Mouse (Mus musculus): Measurements from ENCODE around the gene Ndufa11. TPM values are rescaled to one million over a fixed set of nuclear protein-coding genes. Genes with fewer than 3 reads are reported as not detected.

Ndufa11 gene
- polyA plus RNA-seq, 1 experiment from 2014 or later, result 282 TPM

- H3K4me3 ChIP-seq, result no peak overlapping the region
- peaks cover 19% of the 10 kb centered on the region for H3K27me3 ChIP-seq (replicated peaks)
- H3K27ac ChIP-seq, result no peak overlapping the region
- no peak overlapping the region for H3K9ac ChIP-seq
- no peak for ATAC-seq
- peaks cover 47% of the 10 kb centered on the region for H3K36me3 ChIP-seq
- H3K4me2 ChIP-seq, result no peak overlapping the region
- peaks cover 31% of the 10 kb centered on the region for H3K4me1 ChIP-seq
- no peaks in the 10 kb centered on the region for H3K9me3 ChIP-seq (replicated peaks)
- WGBS (ENCODE audit: insufficient replicate concordance), result 79% methylated on average over 11 of the region's 11 CpGs
Measured at GRCm38 (mm10) chr17:56723419-56724161, 6.0 kb downstream of the Ndufa11 start.

- no peaks in the 10 kb centered on the region for H3K9me3 ChIP-seq (replicated peaks)
- WGBS (ENCODE audit: insufficient replicate concordance), result 25% methylated on average over 7 of the region's 7 CpGs
- H3K27ac ChIP-seq, result no peak overlapping the region
- H3K4me2 ChIP-seq, result peak overlapping the region; percentile 47
- peaks cover 19% of the 10 kb centered on the region for H3K4me1 ChIP-seq
- no peak overlapping the region for H3K9ac ChIP-seq
- no peak overlapping the region for H3K4me3 ChIP-seq
- 0 out of 2 replicates have a peak, but pooled peaks have one; percentile 30 for ATAC-seq
- peaks cover 51% of the 10 kb centered on the region for H3K27me3 ChIP-seq (replicated peaks)
- H3K36me3 ChIP-seq, result peaks cover 25% of the 10 kb centered on the region
Measured at GRCm38 (mm10) chr17:56727029-56727649, 9.6 kb downstream of the Ndufa11 start.

GRCm38 (mm10) chr17:56727659-56728058 lies 10.1 kb downstream of the Ndufa11 start:
- H3K27me3 ChIP-seq (replicated peaks), result peaks cover 51% of the 10 kb centered on the region
- H3K27ac ChIP-seq, result no peak overlapping the region
- peaks cover 19% of the 10 kb centered on the region for H3K4me1 ChIP-seq
- H3K4me3 ChIP-seq, result no peak overlapping the region
- peak overlapping the region; percentile 28; the same call in 1 of the 2 replicates for H3K9ac ChIP-seq
- 10% methylated on average over 12 of the region's 12 CpGs for WGBS (ENCODE audit: insufficient replicate concordance)
- H3K4me2 ChIP-seq, result peak overlapping the region; percentile 47
- H3K9me3 ChIP-seq (replicated peaks), result no peaks in the 10 kb centered on the region
- ATAC-seq, result peak; percentile 45; the same call in 1 of the 2 replicates
- H3K36me3 ChIP-seq, result peaks cover 20% of the 10 kb centered on the region

GRCm38 (mm10) chr17:56728117-56728516 lies 10.6 kb downstream of the Ndufa11 start:
- no peak overlapping the region for H3K27ac ChIP-seq
- H3K4me1 ChIP-seq, result peaks cover 19% of the 10 kb centered on the region
- peaks cover 53% of the 10 kb centered on the region for H3K27me3 ChIP-seq (replicated peaks)
- 22% methylated on average over 12 of the region's 12 CpGs for WGBS (ENCODE audit: insufficient replicate concordance)
- no peaks in the 10 kb centered on the region for H3K9me3 ChIP-seq (replicated peaks)
- H3K9ac ChIP-seq, result peak overlapping the region; percentile 28; the same call in 1 of the 2 replicates
- peak; percentile 25; the same call in 1 of the 2 replicates for ATAC-seq
- H3K36me3 ChIP-seq, result peaks cover 15% of the 10 kb centered on the region
- peak overlapping the region; percentile 47 for H3K4me2 ChIP-seq
- no peak overlapping the region for H3K4me3 ChIP-seq

GRCm38 (mm10) chr17:56729151-56729550 lies 11.6 kb downstream of the Ndufa11 start:
- Histone ChIP-seq H3K4me1 (peaks cover 19% of the 10 kb centered on the region), H3K9ac (no peak overlapping the region), H3K4me3 (no peak overlapping the region), H3K9me3 (replicated peaks) (no peaks in the 10 kb centered on the region), H3K36me3 (peaks cover 5% of the 10 kb centered on the region; the same call in 1 of the 2 replicates), H3K4me2 (no peak overlapping the region), H3K27me3 (replicated peaks) (peaks cover 64% of the 10 kb centered on the region), H3K27ac (no peak overlapping the region)
- WGBS (ENCODE audit: insufficient replicate concordance), result 50% methylated on average over 6 of the region's 6 CpGs
- ATAC-seq, result no peak

GRCm38 (mm10) chr17:56729656-56730055 lies 12.1 kb downstream of the Ndufa11 start:
- no peak for ATAC-seq
- H3K36me3 ChIP-seq, result 0 out of 2 replicates have a peak, but pooled peaks cover under 1% of the 10 kb centered on the region

GRCm38 (mm10) chr17:56736534-56736933 lies 19.0 kb downstream of the Ndufa11 start:
- H3K27me3 ChIP-seq (replicated peaks), result peaks cover 79% of the 10 kb centered on the region
- no peak overlapping the region for H3K4me2 ChIP-seq
- 30% methylated on average over 8 of the region's 8 CpGs for WGBS (ENCODE audit: insufficient replicate concordance)
- no peak overlapping the region for H3K27ac ChIP-seq
- H3K9ac ChIP-seq, result no peak overlapping the region
- H3K4me3 ChIP-seq, result no peak overlapping the region
- H3K36me3 ChIP-seq, result no peaks in the 10 kb centered on the region
- 0 out of 2 replicates have a peak, but pooled peaks cover 3% of the 10 kb centered on the region for H3K9me3 ChIP-seq (replicated peaks)
- H3K4me1 ChIP-seq, result no peaks in the 10 kb centered on the region
- ATAC-seq, result no peak

More at GRCm38 (mm10) chr17:56729656-56730055, 12.1 kb downstream of the Ndufa11 start:
- Histone ChIP-seq H3K9ac (no peak overlapping the region), H3K4me3 (no peak overlapping the region), H3K4me1 (peaks cover 19% of the 10 kb centered on the region), H3K4me2 (no peak overlapping the region), H3K9me3 (replicated peaks) (no peaks in the 10 kb centered on the region), H3K27me3 (replicated peaks) (peaks cover 69% of the 10 kb centered on the region), H3K27ac (no peak overlapping the region)
- WGBS (ENCODE audit: insufficient replicate concordance), result 66% methylated on average over 2 of the region's 2 CpGs

GRCm38 (mm10) chr17:56738221-56738620 lies 20.7 kb downstream of the Ndufa11 start:
- no peak for ATAC-seq
- Histone ChIP-seq H3K4me1 (no peaks in the 10 kb centered on the region), H3K27me3 (replicated peaks) (peaks cover 79% of the 10 kb centered on the region), H3K4me3 (no peak overlapping the region), H3K27ac (no peak overlapping the region), H3K36me3 (no peaks in the 10 kb centered on the region), H3K9me3 (replicated peaks) (0 out of 2 replicates have a peak, but pooled peaks cover 3% of the 10 kb centered on the region), H3K9ac (no peak overlapping the region), H3K4me2 (no peak overlapping the region)
- 67% methylated on average over 10 of the region's 10 CpGs for WGBS (ENCODE audit: insufficient replicate concordance)

GRCm38 (mm10) chr17:56740118-56740787 lies 22.7 kb downstream of the Ndufa11 start:
- no peak for ATAC-seq
- WGBS (ENCODE audit: insufficient replicate concordance), result 67% methylated on average over 17 of the region's 17 CpGs
- no peaks in the 10 kb centered on the region for H3K4me1 ChIP-seq

GRCm38 (mm10) chr17:56740788-56741160 lies 23.2 kb downstream of the Ndufa11 start:
- Histone ChIP-seq H3K9ac (no peak overlapping the region), H3K4me3 (no peak overlapping the region), H3K9me3 (replicated peaks) (0 out of 2 replicates have a peak, but pooled peaks cover 3% of the 10 kb centered on the region), H3K4me1 (no peaks in the 10 kb centered on the region), H3K4me2 (no peak overlapping the region), H3K36me3 (no peaks in the 10 kb centered on the region), H3K27ac (no peak overlapping the region), H3K27me3 (replicated peaks) (peaks cover 74% of the 10 kb centered on the region)
- WGBS (ENCODE audit: insufficient replicate concordance), result 65% methylated on average over 17 of the region's 17 CpGs
- no peak for ATAC-seq

More at GRCm38 (mm10) chr17:56740118-56740787, 22.7 kb downstream of the Ndufa11 start:
- H3K27ac ChIP-seq, result no peak overlapping the region
- H3K4me2 ChIP-seq, result no peak overlapping the region
- no peak overlapping the region for H3K9ac ChIP-seq
- H3K27me3 ChIP-seq (replicated peaks), result peaks cover 73% of the 10 kb centered on the region
- H3K4me3 ChIP-seq, result no peak overlapping the region
- H3K36me3 ChIP-seq, result no peaks in the 10 kb centered on the region
- H3K9me3 ChIP-seq (replicated peaks), result 0 out of 2 replicates have a peak, but pooled peaks cover 3% of the 10 kb centered on the region

- Histone ChIP-seq H3K4me3 (no peak overlapping the region), H3K36me3 (no peaks in the 10 kb centered on the region), H3K27me3 (replicated peaks) (peaks cover 71% of the 10 kb centered on the region), H3K4me1 (no peaks in the 10 kb centered on the region), H3K27ac (no peak overlapping the region), H3K9me3 (replicated peaks) (no peaks in the 10 kb centered on the region), H3K4me2 (no peak overlapping the region), H3K9ac (no peak overlapping the region)
- 39% methylated on average over 5 of the region's 5 CpGs for WGBS (ENCODE audit: insufficient replicate concordance)
- ATAC-seq, result no peak
Measured at GRCm38 (mm10) chr17:56744173-56744572, 26.6 kb downstream of the Ndufa11 start.
